Mouse (Mus musculus) embryonic fibroblast, embryonic 13.5 days (primary cell): ENCODE measurements around the gene Chrm1. TPM values are rescaled to one million over a fixed set of nuclear protein-coding genes. Genes with fewer than 3 reads are reported as not detected.
A peak's percentile ranks its signal among the peaks of the same experiment; 100 is the strongest.
"Not testable (repeated sequence)": the region's sequence is repeated elsewhere in the genome, so short reads cannot be mapped to it uniquely, and the experiment has no call there.

Experiments
- H3K27ac ChIP-seq: 2 replicates; pipeline ENCODE4 v1.5.1; 2012; ENCODE audit warnings: low read length, control low read depth, inconsistent platforms; ENCODE audit not compliant: insufficient read depth
- H3K4me1 ChIP-seq: 2 replicates; pipeline ENCODE4 v1.6.1; 2011; ENCODE audit warnings: low read length; ENCODE audit not compliant: control insufficient read depth, insufficient read depth
- H3K4me3 ChIP-seq: 2 replicates; pipeline ENCODE4 v1.5.1; 2011; ENCODE audit warnings: mild to moderate bottlenecking, control low read depth, low read length; ENCODE audit not compliant: insufficient read depth
- CTCF ChIP-seq: IDR thresholded peaks from 2 replicates; pipeline ENCODE4 v1.5.1; 2011; ENCODE audit warnings: mild to moderate bottlenecking, control low read depth, low read length, moderate library complexity, borderline replicate concordance; ENCODE audit not compliant: insufficient read depth
- POLR2A ChIP-seq: IDR thresholded peaks from 2 replicates; pipeline ENCODE4 v1.6.1; 2011; ENCODE audit warnings: low read depth, mild to moderate bottlenecking, control low read depth, low read length, moderate library complexity
- polyA plus RNA-seq: library from polyadenylated mRNA; stranded (reverse); fragments of >200 nt; gene quantifications from 2 replicates; pipeline ENCODE4 v1.2.4, GENCODE M21; 2011; ENCODE audit warnings: low read depth; ENCODE audit not compliant: missing spikeins, insufficient read length

Chrm1 gene
- polyA plus RNA-seq, 1 experiment, result not detected

GRCm38 (mm10) chr19:8723574-8724346, 60.2 kb downstream of the Chrm1 start:
- H3K4me1 ChIP-seq, result 0 out of 2 replicates have a peak, but pooled peaks cover 2% of the 10 kb centered on the region
- no peak for TF ChIP-seq CTCF
- TF ChIP-seq POLR2A, result peak; percentile 24; the same call in 1 of the 2 replicates
- H3K4me3 ChIP-seq, result peak overlapping the region; percentile 96
- peak overlapping the region; percentile 79 for H3K27ac ChIP-seq

GRCm38 (mm10) chr19:8724392-8724791, 60.8 kb downstream of the Chrm1 start:
- TF ChIP-seq POLR2A (peak; percentile 44; the same call in 1 of the 2 replicates), CTCF (no peak)
- peak overlapping the region; percentile 79 for H3K27ac ChIP-seq
- H3K4me3 ChIP-seq, result peak overlapping the region; percentile 96
- 0 out of 2 replicates have a peak, but pooled peaks cover 2% of the 10 kb centered on the region for H3K4me1 ChIP-seq

- 0 out of 2 replicates have a peak, but pooled peaks cover 2% of the 10 kb centered on the region for H3K4me1 ChIP-seq
- H3K4me3 ChIP-seq, result peak overlapping the region; percentile 96
- H3K27ac ChIP-seq, result peak overlapping the region; percentile 49
- TF ChIP-seq CTCF (no peak), POLR2A (no peak)
These were observed 61.6 kb downstream of the Chrm1 start for GRCm38 (mm10) chr19:8725081-8725613.

GRCm38 (mm10) chr19:8726609-8727390, 63.2 kb downstream of the Chrm1 start:
- Histone ChIP-seq H3K4me3 (peak overlapping the region; percentile 34; the same call in 1 of the 2 replicates), H3K4me1 (0 out of 2 replicates have a peak, but pooled peaks cover 2% of the 10 kb centered on the region), H3K27ac (no peak overlapping the region)
- TF ChIP-seq POLR2A (0 out of 2 replicates have a peak, but pooled peaks have one; percentile 37), CTCF (no peak)

GRCm38 (mm10) chr19:8727495-8728114, 64.0 kb downstream of the Chrm1 start:
- Histone ChIP-seq H3K4me1 (0 out of 2 replicates have a peak, but pooled peaks cover 2% of the 10 kb centered on the region), H3K4me3 (no peak overlapping the region), H3K27ac (no peak overlapping the region)
- TF ChIP-seq POLR2A (peak; percentile 69), CTCF (no peak)

- TF ChIP-seq POLR2A, result peak; percentile 9; the same call in 1 of the 2 replicates
- H3K4me3 ChIP-seq, H3K27ac ChIP-seq, H3K4me1 ChIP-seq: not testable (repeated sequence)
These were observed 64.9 kb downstream of the Chrm1 start for GRCm38 (mm10) chr19:8728335-8729099.

Other genes with a start within 250 kb of the Chrm1 start
- gene Slc22a8, start 72.5 kb upstream of the Chrm1 start, polyA plus RNA-seq, result not detected in 2 replicates
- not detected in 2 replicates for gene Slc22a6, start 45.8 kb upstream of the Chrm1 start, polyA plus RNA-seq
- gene Slc3a2, start 59.6 kb downstream of the Chrm1 start, polyA plus RNA-seq, result 203 and 309 TPM in 2 replicates
- 46.5 and 52.3 TPM in 2 replicates for gene Wdr74, start 72.0 kb downstream of the Chrm1 start, polyA plus RNA-seq
- not detected in 2 replicates for gene 1700092M07Rik, start 76.9 kb downstream of the Chrm1 start, polyA plus RNA-seq
- gene Stx5a, start 77.6 kb downstream of the Chrm1 start, polyA plus RNA-seq, result 97.6 and 114 TPM in 2 replicates
- gene Nxf1, start 93.3 kb downstream of the Chrm1 start, polyA plus RNA-seq, result 172 and 183 TPM in 2 replicates
- 34.7 and 36.7 TPM in 2 replicates for gene Tmem223, start 107.2 kb downstream of the Chrm1 start, polyA plus RNA-seq
- 41.7 and 49.2 TPM in 2 replicates for gene Tmem179b, start 110.7 kb downstream of the Chrm1 start, polyA plus RNA-seq
- 15.7 and 22.7 TPM in 2 replicates for gene Taf6l, start 122.6 kb downstream of the Chrm1 start, polyA plus RNA-seq
- gene Polr2g, start 134.8 kb downstream of the Chrm1 start, polyA plus RNA-seq, result 93.9 and 96.0 TPM in 2 replicates
- 1.4 and 2.0 TPM in 2 replicates for gene Zbtb3, start 138.8 kb downstream of the Chrm1 start, polyA plus RNA-seq
- 52.8 and 68.7 TPM in 2 replicates for gene Ttc9c, start 155.5 kb downstream of the Chrm1 start, polyA plus RNA-seq
- 78.5 and 98.7 TPM in 2 replicates for gene Hnrnpul2, start 156.2 kb downstream of the Chrm1 start, polyA plus RNA-seq
- 43.8 and 73.0 TPM in 2 replicates for gene AC129217.1, start 166.0 kb downstream of the Chrm1 start, polyA plus RNA-seq
- gene Bscl2, start 173.7 kb downstream of the Chrm1 start, polyA plus RNA-seq, result 41.2 and 50.0 TPM in 2 replicates
- not detected in 2 replicates for gene Gng3, start 175.4 kb downstream of the Chrm1 start, polyA plus RNA-seq
- 5.9 and 9.0 TPM in 2 replicates for gene Lrrn4cl, start 187.0 kb downstream of the Chrm1 start, polyA plus RNA-seq
- gene Ubxn1, start 207.7 kb downstream of the Chrm1 start, polyA plus RNA-seq, result 104 and 112 TPM in 2 replicates
- 16.3 and 22.3 TPM in 2 replicates for gene Uqcc3, start 217.1 kb downstream of the Chrm1 start, polyA plus RNA-seq
- 11.7 and 28.6 TPM in 2 replicates for gene Lbhd1, start 219.9 kb downstream of the Chrm1 start, polyA plus RNA-seq
- gene Gm49403, start 220.1 kb downstream of the Chrm1 start, polyA plus RNA-seq, result not detected in 2 replicates
- 61.7 and 68.8 TPM in 2 replicates for gene 1810009A15Rik, start 225.1 kb downstream of the Chrm1 start, polyA plus RNA-seq
- 16.8 and 18.4 TPM in 2 replicates for gene Gm49416, start 225.1 kb downstream of the Chrm1 start, polyA plus RNA-seq
- gene Ints5, start 229.2 kb downstream of the Chrm1 start, polyA plus RNA-seq, result 20.2 and 23.1 TPM in 2 replicates
- 176 and 190 TPM in 2 replicates for gene Ganab, start 234.3 kb downstream of the Chrm1 start, polyA plus RNA-seq